Mouse (Mus musculus) cortical plate, adult 2 months (tissue): ENCODE data around the gene Gm14226. TPM values are rescaled to one million over a fixed set of nuclear protein-coding genes. Genes with fewer than 3 reads are reported as not detected.
A peak's percentile ranks its signal among the peaks of the same experiment; 100 is the strongest.
"Not testable (repeated sequence)": the region's sequence is repeated elsewhere in the genome, so short reads cannot be mapped to it uniquely, and the experiment has no call there.

Experiments used
- H3K27ac ChIP-seq: fragments of 200-500 bp; 2 replicates; pipeline ENCODE4 v1.5.1; 2012; ENCODE audit warnings: low read length, control low read depth, inconsistent platforms; ENCODE audit not compliant: insufficient read depth
- H3K4me1 ChIP-seq: fragments of 200-500 bp; 2 replicates; pipeline ENCODE4 v1.6.1; 2011; ENCODE audit warnings: low read length; ENCODE audit not compliant: control insufficient read depth, insufficient read depth
- H3K4me3 ChIP-seq: fragments of 200-500 bp; 2 replicates; pipeline ENCODE4 v1.5.1; 2011; ENCODE audit warnings: mild to moderate bottlenecking, low read length, control low read depth; ENCODE audit not compliant: insufficient read depth
- CTCF ChIP-seq: fragments of 200-500 bp; IDR thresholded peaks from 2 replicates; pipeline ENCODE4 v1.5.1; 2011; ENCODE audit warnings: mild to moderate bottlenecking, control low read depth, low read length; ENCODE audit not compliant: insufficient read depth; ENCODE audit errors: extremely low read depth
- POLR2A ChIP-seq: fragments of 200-500 bp; IDR thresholded peaks from 2 replicates; pipeline ENCODE4 v1.6.1; 2011; ENCODE audit warnings: mild to moderate bottlenecking, low read length, control low read depth; ENCODE audit not compliant: insufficient read depth; ENCODE audit errors: extremely low read depth
- polyA plus RNA-seq: library from polyadenylated mRNA; depleted of rRNA; stranded (reverse); fragments of >200 nt; gene quantifications from 2 replicates; pipeline ENCODE4 v1.2.3, GENCODE M21; 2012

The Gm14226 gene
- polyA plus RNA-seq, 1 experiment: 0.15 TPM

GRCm38 (mm10) chr2:155047452-155048178 is 29.5 kb downstream of the Gm14226 start:
- TF ChIP-seq CTCF (no peak), POLR2A (no peak)
- Histone ChIP-seq H3K4me3 (no peak overlapping the region), H3K4me1 (peaks cover 5% of the 10 kb centered on the region), H3K27ac (no peak overlapping the region)

DNA sequence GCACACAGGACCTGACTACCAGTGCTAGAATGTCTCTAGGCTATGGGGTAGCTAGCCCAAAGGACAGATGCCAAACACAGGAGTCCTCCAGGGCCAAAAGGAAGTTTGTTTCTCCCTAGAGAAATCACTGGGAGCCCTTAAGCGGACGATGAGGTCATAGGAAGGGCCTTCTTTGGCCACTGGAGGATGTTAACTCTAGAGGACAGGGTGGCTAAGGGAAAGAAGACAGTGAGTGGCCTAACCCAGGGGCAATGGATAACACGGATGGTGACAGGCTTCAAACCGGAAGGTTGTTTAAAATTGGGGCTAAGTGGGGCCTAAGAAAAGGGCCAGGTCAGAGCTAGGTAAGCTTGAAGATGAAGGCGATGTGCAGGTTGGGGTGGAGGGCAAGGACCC is 32.0 kb downstream of the Gm14226 start:
- H3K4me1 ChIP-seq: peaks cover 5% of the 10 kb centered on the region
- peak overlapping the region; percentile 96 for H3K27ac ChIP-seq
- TF ChIP-seq CTCF (no peak), POLR2A (no peak)
- peak overlapping the region; percentile 59 for H3K4me3 ChIP-seq

DNA sequence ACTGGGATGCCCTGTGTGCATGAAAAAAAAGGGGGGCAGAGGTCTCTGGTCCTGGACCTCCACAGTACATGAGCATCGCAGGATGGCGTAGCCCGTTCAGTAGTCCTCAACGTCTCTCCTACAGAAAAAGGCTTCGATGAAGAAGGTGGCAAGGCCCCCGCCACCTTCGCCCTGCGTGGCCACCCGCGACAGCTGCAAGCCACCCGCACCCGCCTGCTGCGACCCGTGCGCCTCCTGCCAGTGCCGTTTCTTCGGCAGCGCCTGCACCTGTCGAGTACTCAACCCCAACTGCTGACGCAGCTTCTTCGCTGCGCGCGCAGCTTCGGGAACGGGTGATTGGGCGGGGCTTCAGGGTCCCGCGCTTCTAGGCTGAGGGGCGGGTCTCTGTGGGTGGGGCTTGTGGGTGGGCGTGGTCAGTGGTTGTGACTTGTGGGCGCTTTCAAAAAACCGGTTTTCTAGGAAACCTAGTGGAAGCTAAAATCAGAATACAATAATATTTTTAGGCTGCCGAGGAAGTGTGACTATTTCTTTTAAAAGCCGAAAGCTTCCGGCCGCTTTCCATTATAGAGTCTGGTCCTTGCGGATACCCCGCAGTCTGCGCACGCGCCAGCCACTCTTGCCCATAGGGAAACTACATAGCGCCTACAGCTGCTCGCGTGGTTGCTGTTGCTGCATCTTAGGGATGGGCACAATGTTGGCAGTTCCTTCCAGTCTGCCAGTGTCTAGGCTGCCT is 32.6 kb downstream of the Gm14226 start:
- TF ChIP-seq POLR2A (peak; percentile 99), CTCF (no peak)
- peak overlapping the region; percentile 59 for H3K4me3 ChIP-seq

GRCm38 (mm10) chr2:155051622-155052351 is 33.7 kb downstream of the Gm14226 start:
- H3K27ac ChIP-seq: no peak overlapping the region
- TF ChIP-seq POLR2A (no peak), CTCF (no peak)

More for the DNA sequence above, 32.6 kb downstream of the Gm14226 start:
- Histone ChIP-seq H3K27ac (peak overlapping the region; percentile 96), H3K4me1 (peaks cover 5% of the 10 kb centered on the region)

GRCm38 (mm10) chr2:155052681-155053080 is 34.6 kb downstream of the Gm14226 start:
- no peak overlapping the region for H3K27ac ChIP-seq
- no peak overlapping the region for H3K4me3 ChIP-seq
- peaks cover 5% of the 10 kb centered on the region for H3K4me1 ChIP-seq
- TF ChIP-seq POLR2A (no peak), CTCF (no peak)

More at GRCm38 (mm10) chr2:155051622-155052351, 33.7 kb downstream of the Gm14226 start:
- peaks cover 5% of the 10 kb centered on the region for H3K4me1 ChIP-seq
- no peak overlapping the region for H3K4me3 ChIP-seq

DNA sequence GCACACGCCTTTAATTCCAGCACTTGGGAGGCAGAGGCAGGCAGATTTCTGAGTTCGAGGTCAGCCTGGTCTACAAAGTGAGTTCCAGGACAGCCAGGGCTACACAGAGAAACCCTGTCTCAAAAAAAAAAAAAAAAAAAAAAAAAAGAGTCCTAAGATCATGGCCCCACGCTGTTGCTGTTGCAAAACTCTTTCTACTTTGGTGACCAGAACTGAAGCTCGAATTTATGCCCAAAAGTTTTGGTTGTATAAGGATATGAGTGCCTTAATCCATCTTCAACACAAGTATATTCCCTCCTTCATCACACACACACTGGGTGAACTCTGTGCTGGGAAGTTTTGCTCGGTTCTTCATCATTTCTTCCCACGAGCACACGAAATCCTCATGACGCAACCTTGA is 35.4 kb downstream of the Gm14226 start:
- H3K4me3 ChIP-seq, H3K27ac ChIP-seq, H3K4me1 ChIP-seq: not testable (repeated sequence)

- TF ChIP-seq POLR2A (no peak), CTCF (no peak)
- Histone ChIP-seq H3K27ac (no peak overlapping the region), H3K4me1 (peaks cover 5% of the 10 kb centered on the region), H3K4me3 (no peak overlapping the region)
These were observed 36.6 kb downstream of the Gm14226 start for GRCm38 (mm10) chr2:155054672-155055071.

DNA sequence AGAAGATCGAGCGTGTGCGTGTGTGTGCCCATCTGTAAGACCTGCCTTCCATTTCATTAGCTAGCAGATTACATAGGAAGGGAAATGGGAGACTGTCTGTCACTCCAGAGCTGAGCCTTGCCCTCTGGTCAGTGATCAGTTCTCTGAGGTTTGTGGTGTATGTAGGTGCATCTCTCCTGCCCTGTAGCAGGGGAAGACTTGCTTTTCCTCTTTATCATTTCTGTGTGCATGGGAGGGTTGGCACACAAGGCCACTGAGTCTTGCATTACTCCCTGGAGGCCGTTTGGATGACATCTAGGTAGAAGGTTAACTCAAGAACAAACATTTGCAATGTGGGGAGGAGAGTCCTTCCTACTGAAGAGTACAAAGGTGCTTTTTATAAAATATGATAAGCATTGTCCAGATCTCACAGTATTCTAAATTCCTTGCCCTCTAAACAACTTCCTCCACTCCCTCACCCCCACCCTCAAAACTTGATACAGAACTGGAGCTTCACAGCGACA is 38.1 kb downstream of the Gm14226 start:
- TF ChIP-seq CTCF: no peak
- no peak for TF ChIP-seq POLR2A
- Histone ChIP-seq H3K27ac (no peak overlapping the region), H3K4me1 (no peaks in the 10 kb centered on the region), H3K4me3 (no peak overlapping the region)

- Histone ChIP-seq H3K4me3 (no peak overlapping the region), H3K27ac (no peak overlapping the region), H3K4me1 (no peaks in the 10 kb centered on the region)
- no peak for TF ChIP-seq POLR2A
- TF ChIP-seq CTCF: no peak
These were observed 39.3 kb downstream of the Gm14226 start for GRCm38 (mm10) chr2:155057361-155057760.

DNA sequence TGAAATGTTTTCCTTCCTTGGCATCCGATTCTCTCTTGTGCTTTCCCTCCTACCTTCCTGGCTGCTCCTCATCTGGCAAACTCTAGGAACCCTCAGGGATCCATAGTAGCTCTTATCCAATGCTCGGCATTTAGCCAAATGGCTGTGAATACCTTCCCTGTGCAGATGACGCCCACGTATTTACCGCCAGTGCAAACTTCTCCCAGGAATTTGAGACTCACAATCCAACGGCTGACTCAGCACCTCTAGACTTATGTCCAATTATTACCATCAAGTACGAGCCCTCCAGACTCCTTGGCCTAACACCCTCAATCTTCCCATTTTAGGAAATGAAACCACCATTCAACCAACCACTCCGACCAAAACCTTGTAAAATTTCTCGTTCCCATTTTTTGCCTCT is 53.0 kb downstream of the Gm14226 start:
- Histone ChIP-seq H3K4me1 (peaks cover 4% of the 10 kb centered on the region; the same call in 1 of the 2 replicates), H3K4me3 (no peak overlapping the region), H3K27ac (no peak overlapping the region)
- TF ChIP-seq CTCF (no peak), POLR2A (no peak)
